Mouse (Mus musculus) kidney, postnatal 0 days (tissue): ENCODE measurements around the gene Kyat1. TPM values are rescaled to one million over a fixed set of nuclear protein-coding genes. Genes with fewer than 3 reads are reported as not detected.

Source experiments
- ATAC-seq: fragments of 200-750 bp; cut with Nextera tagmentation; replicated peaks from 2 replicates; pipeline ENCODE4 v1.8.0; 2017; ENCODE audit warnings: low read depth, moderate number of reproducible peaks, moderate TSS enrichment, moderate library complexity; ENCODE audit not compliant: low FRiP score
- DNase-seq: peaks from one replicate; pipeline ENCODE4 v3.0.0-alpha.2; 2016; ENCODE audit warnings: low spot score
- H3K27ac ChIP-seq: fragments of 300-500 bp; sonication (generic); 2 replicates; pipeline ENCODE4 v1.5.1; 2014; ENCODE audit warnings: mild to moderate bottlenecking
- H3K27me3 ChIP-seq: fragments of 300-500 bp; sonication (generic); 2 replicates; pipeline ENCODE4 v1.6.1; 2014; ENCODE audit warnings: low read length, mixed read lengths; ENCODE audit not compliant: insufficient read depth
- H3K36me3 ChIP-seq: fragments of 300-500 bp; sonication (generic); 2 replicates; pipeline ENCODE4 v1.6.1; 2014; ENCODE audit warnings: low read length, mixed read lengths; ENCODE audit not compliant: insufficient read depth
- H3K4me1 ChIP-seq: fragments of 300-500 bp; sonication (generic); replicated peaks from 2 replicates; pipeline ENCODE4 v1.6.1; 2014; ENCODE audit warnings: antibody characterized with exemption, low read length, mixed read lengths; ENCODE audit not compliant: insufficient read depth
- H3K4me2 ChIP-seq: fragments of 300-500 bp; sonication (generic); 2 replicates; pipeline ENCODE4 v1.6.1; 2014; ENCODE audit warnings: mild to moderate bottlenecking, low read length, moderate library complexity, mixed read lengths
- H3K4me3 ChIP-seq: fragments of 300-500 bp; sonication (generic); replicated peaks from 2 replicates; pipeline ENCODE4 v1.5.1; 2014; ENCODE audit warnings: low read depth, low read length
- H3K9ac ChIP-seq: fragments of 300-500 bp; sonication (generic); 2 replicates; pipeline ENCODE4 v1.6.1; 2014; ENCODE audit warnings: low read depth, low read length
- H3K9me3 ChIP-seq: fragments of 300-500 bp; sonication (generic); replicated peaks from 2 replicates; pipeline ENCODE4 v1.6.1; 2016; ENCODE audit warnings: low read length, inconsistent platforms, mixed read lengths
- CTCF ChIP-seq: IDR thresholded peaks from 2 replicates; pipeline ENCODE4 v1.5.1; 2016; ENCODE audit warnings: antibody characterized with exemption, low read depth, mild to moderate bottlenecking, moderate library complexity
- WGBS: fragments of 180-500 bp; shearing (Covaris S2); extraction: QIAGEN DNeasy Blood & Tissue Kit; methylation state at CpG from one replicate; pipeline ENCODE4 v1.1.7; 2014; 5-methylcytosine and 5-hydroxymethylcytosine counted together
- polyA plus RNA-seq: library from polyadenylated mRNA; unstranded; fragments of >200 nt; fragmentation: Nextera tagmentation; extraction: Ambion mirVana; gene quantifications from 2 replicates; pipeline ENCODE4 v1.2.1, GENCODE M21; 2015

The Kyat1 gene
- polyA plus RNA-seq, 1 experiment from 2014 or later: 22.9 TPM

DNA sequence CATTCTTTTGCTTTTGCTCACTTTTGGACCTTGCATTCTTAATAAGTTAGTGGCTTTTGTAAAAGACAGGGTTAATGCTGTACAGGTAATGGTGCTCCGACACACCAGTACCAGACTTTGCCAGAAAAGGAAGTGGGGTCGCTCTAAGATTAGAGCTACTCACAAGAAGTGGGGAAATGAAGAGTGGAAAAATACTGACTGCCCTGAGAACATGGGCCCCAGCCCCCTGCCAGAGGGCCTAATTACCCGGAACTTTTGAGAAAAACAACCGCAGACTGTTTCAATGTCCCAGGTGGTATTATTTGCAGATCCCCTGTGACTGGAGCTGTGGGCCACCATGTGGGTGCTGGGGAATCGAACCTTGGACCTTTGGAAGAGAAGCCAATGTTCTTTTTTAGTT lies 29.9 kb upstream of the Kyat1 start:
- no peak overlapping the region for H3K9ac ChIP-seq
- no peak overlapping the region for H3K4me2 ChIP-seq
- H3K9me3 ChIP-seq: no peaks in the 10 kb centered on the region
- H3K27ac ChIP-seq: no peak overlapping the region
- H3K36me3 ChIP-seq: 0 out of 2 replicates have a peak, but pooled peaks cover 2% of the 10 kb centered on the region
- no peak for ATAC-seq
- H3K4me1 ChIP-seq: peaks cover 19% of the 10 kb centered on the region
- peak; percentile 18; the same call in 1 of the 2 replicates for TF ChIP-seq CTCF
- H3K4me3 ChIP-seq: no peak overlapping the region
- DNase-seq: peak; percentile 10
- H3K27me3 ChIP-seq: no peaks in the 10 kb centered on the region
- WGBS: 60% methylated on average over 5 of the region's 5 CpGs

- TF ChIP-seq CTCF: no peak
- H3K4me1 ChIP-seq: no peaks in the 10 kb centered on the region
- H3K27ac ChIP-seq: no peak overlapping the region
- H3K4me3 ChIP-seq: no peak overlapping the region
- no peak overlapping the region for H3K4me2 ChIP-seq
- no peaks in the 10 kb centered on the region for H3K27me3 ChIP-seq
- DNase-seq (no peak), ATAC-seq (no peak)
- no peaks in the 10 kb centered on the region for H3K9me3 ChIP-seq
- no peaks in the 10 kb centered on the region for H3K36me3 ChIP-seq
- H3K9ac ChIP-seq: no peak overlapping the region
- WGBS: 95% methylated on average over 5 of the region's 5 CpGs
These were observed 10.6 kb upstream of the Kyat1 start for GRCm38 (mm10) chr2:30216293-30216692.

GRCm38 (mm10) chr2:30215493-30215892 lies 9.8 kb upstream of the Kyat1 start:
- Histone ChIP-seq H3K27me3 (no peaks in the 10 kb centered on the region), H3K4me2 (no peak overlapping the region), H3K27ac (0 out of 2 replicates have a peak overlapping the region, but pooled peaks have one; percentile 8), H3K9me3 (no peaks in the 10 kb centered on the region), H3K4me1 (no peaks in the 10 kb centered on the region), H3K9ac (no peak overlapping the region), H3K36me3 (no peaks in the 10 kb centered on the region), H3K4me3 (no peak overlapping the region)
- TF ChIP-seq CTCF: no peak
- WGBS: 45% methylated on average over 6 of the region's 6 CpGs
- peak; percentile 49 for DNase-seq
- ATAC-seq: no peak

DNA sequence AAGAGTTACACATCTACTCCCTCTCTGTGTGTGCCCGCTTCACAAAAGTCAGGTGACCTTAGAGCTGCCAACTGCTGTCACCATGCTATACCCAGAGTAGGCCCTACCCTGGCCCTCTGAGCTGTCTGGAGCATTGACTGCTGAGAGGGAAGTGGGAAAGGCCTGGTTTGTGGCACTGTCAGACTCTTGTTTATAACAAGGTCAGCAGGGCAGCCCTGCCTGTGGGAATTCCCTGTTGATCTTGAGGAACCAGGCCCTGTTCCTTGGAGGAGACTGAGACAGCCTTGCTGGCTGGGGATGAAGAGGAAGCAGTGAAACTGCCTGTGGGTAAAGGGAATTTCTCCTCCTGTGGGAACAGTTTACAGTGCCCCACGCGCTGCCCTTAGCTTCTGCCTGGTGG lies 9.1 kb upstream of the Kyat1 start:
- Histone ChIP-seq H3K9ac (no peak overlapping the region; the same call in 1 of the 2 replicates), H3K27me3 (no peaks in the 10 kb centered on the region), H3K9me3 (no peaks in the 10 kb centered on the region), H3K4me1 (no peaks in the 10 kb centered on the region), H3K36me3 (no peaks in the 10 kb centered on the region), H3K4me3 (no peak overlapping the region), H3K27ac (0 out of 2 replicates have a peak overlapping the region, but pooled peaks have one; percentile 8), H3K4me2 (no peak overlapping the region)
- whole genome bisulfite sequencing: 82% methylated on average over 3 of the region's 3 CpGs
- TF ChIP-seq CTCF: no peak
- DNase-seq: no peak
- ATAC-seq: no peak

DNA sequence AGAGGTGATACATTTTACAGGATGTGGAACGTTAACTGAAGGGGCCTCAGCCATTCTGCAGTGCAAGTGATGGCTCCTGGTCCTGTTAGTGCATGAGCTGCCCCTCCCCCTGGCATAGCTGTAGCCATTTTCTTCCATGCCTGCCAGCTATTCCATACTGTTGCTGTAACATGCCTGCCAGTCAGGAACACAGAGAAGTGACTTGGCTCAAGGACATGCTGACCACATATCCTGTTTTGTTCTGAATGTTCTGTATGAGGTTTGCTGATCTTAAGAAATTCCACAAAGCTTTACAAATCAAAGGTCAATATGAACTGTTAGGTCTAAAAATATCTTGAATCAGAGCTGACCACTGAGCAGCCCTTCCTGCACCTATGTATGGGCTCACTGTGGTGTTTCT lies 7.3 kb upstream of the Kyat1 start:
- Histone ChIP-seq H3K27ac (no peak overlapping the region), H3K4me3 (no peak overlapping the region), H3K4me1 (no peaks in the 10 kb centered on the region), H3K9ac (no peak overlapping the region), H3K36me3 (no peaks in the 10 kb centered on the region), H3K4me2 (no peak overlapping the region), H3K9me3 (no peaks in the 10 kb centered on the region), H3K27me3 (no peaks in the 10 kb centered on the region)
- ATAC-seq (no peak), DNase-seq (no peak)
- no peak for TF ChIP-seq CTCF
- 48% methylated on average over 1 of the region's 1 CpGs for WGBS

DNA sequence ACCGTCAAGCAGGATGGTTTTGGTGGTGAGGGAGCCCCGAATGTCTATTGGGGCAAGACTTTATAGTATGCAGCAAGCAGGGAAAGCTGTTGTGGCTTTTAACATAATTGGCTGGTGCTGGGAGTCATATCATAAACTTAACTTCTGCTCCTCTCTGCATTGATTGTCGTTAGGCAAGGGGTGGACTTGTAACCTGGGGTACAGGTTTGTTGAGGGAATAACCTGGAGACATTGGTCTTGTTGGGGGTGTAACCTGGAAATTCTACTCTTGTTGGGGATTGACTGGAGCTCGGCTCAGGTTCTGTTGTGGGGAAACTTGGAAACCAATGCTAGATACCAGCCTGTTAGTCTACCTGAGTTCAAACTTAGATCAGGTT lies 6.5 kb upstream of the Kyat1 start:
- no peak for ATAC-seq
- DNase-seq: no peak
- no peak overlapping the region for H3K9ac ChIP-seq

More for the DNA sequence above, 6.5 kb upstream of the Kyat1 start:
- no peak overlapping the region for H3K4me2 ChIP-seq
- H3K27me3 ChIP-seq: no peaks in the 10 kb centered on the region
- H3K27ac ChIP-seq: no peak overlapping the region
- no peak overlapping the region for H3K4me3 ChIP-seq
- 83% methylated on average over 4 of the region's 4 CpGs for WGBS
- H3K36me3 ChIP-seq: no peaks in the 10 kb centered on the region
- no peak for TF ChIP-seq CTCF
- H3K4me1 ChIP-seq: no peaks in the 10 kb centered on the region
- H3K9me3 ChIP-seq: no peaks in the 10 kb centered on the region
